Mouse (Mus musculus) limb, embryonic 14.5 days (tissue): ENCODE data around the gene Olfr1368. TPM values are rescaled to one million over a fixed set of nuclear protein-coding genes. Genes with fewer than 3 reads are reported as not detected.

Source experiments
- ATAC-seq: fragments of 200-750 bp; cut with Nextera tagmentation; 2 replicates; pipeline ENCODE4 v1.8.0; 2017; ENCODE audit warnings: low read depth, moderate number of reproducible peaks, moderate TSS enrichment; ENCODE audit not compliant: low FRiP score
- DNase-seq: peaks from one replicate; pipeline ENCODE4 v3.0.0-alpha.2; 2015; ENCODE audit warnings: low spot score
- H3K27ac ChIP-seq: fragments of 300-500 bp; sonication (generic); replicated peaks from 2 replicates; pipeline ENCODE4 v1.5.1; 2014; ENCODE audit warnings: low read depth, mild to moderate bottlenecking, low read length, moderate library complexity, mixed read lengths
- H3K27me3 ChIP-seq: fragments of 300-500 bp; sonication (generic); 2 replicates; pipeline ENCODE4 v1.6.1; 2014; ENCODE audit warnings: low read length, mixed read lengths; ENCODE audit not compliant: control insufficient read depth, insufficient read depth
- H3K36me3 ChIP-seq: fragments of 300-500 bp; sonication (generic); 2 replicates; pipeline ENCODE4 v1.6.1; 2014; ENCODE audit warnings: mild to moderate bottlenecking, low read length, moderate library complexity, mixed read lengths; ENCODE audit not compliant: control insufficient read depth, insufficient read depth
- H3K4me1 ChIP-seq: fragments of 300-500 bp; sonication (generic); 2 replicates; pipeline ENCODE4 v1.6.1; 2014; ENCODE audit warnings: antibody characterized with exemption, low read length, mixed read lengths; ENCODE audit not compliant: control insufficient read depth, insufficient read depth
- H3K4me2 ChIP-seq: fragments of 300-500 bp; sonication (generic); replicated peaks from 2 replicates; pipeline ENCODE4 v1.6.1; 2014; ENCODE audit warnings: low read depth, mild to moderate bottlenecking, low read length, moderate library complexity; ENCODE audit not compliant: severe bottlenecking
- H3K4me3 ChIP-seq: fragments of 300-500 bp; sonication (generic); replicated peaks from 2 replicates; pipeline ENCODE4 v1.5.1; 2014; ENCODE audit warnings: low read length
- H3K9ac ChIP-seq: fragments of 300-500 bp; sonication (generic); 2 replicates; pipeline ENCODE4 v1.6.1; 2014; ENCODE audit warnings: mild to moderate bottlenecking, low read depth, low read length, moderate library complexity; ENCODE audit not compliant: severe bottlenecking
- H3K9me3 ChIP-seq: fragments of 300-500 bp; sonication (generic); 2 replicates; pipeline ENCODE4 v1.6.1; 2016; ENCODE audit warnings: low read length; ENCODE audit not compliant: control insufficient read depth
- POLR2A ChIP-seq: fragments of 200-500 bp; IDR thresholded peaks from 2 replicates; pipeline ENCODE4 v1.8.0; 2012; ENCODE audit warnings: inconsistent platforms, mild to moderate bottlenecking, moderate library complexity, borderline replicate concordance; ENCODE audit not compliant: insufficient read depth, insufficient read length; ENCODE audit errors: extremely low read depth
- WGBS: fragments of 180-500 bp; shearing (Covaris S2); extraction: QIAGEN DNeasy Blood & Tissue Kit; methylation state at CpG from one replicate; pipeline ENCODE4 v1.1.7; 2014; 5-methylcytosine and 5-hydroxymethylcytosine counted together
- polyA plus RNA-seq, 2 experiments: library from polyadenylated mRNA; depleted of rRNA in 1 of 2; stranded (reverse) in 1 of 2; unstranded in 1 of 2; fragments of >200 nt; fragmentation: Nextera tagmentation in 1 of 2; extraction: Ambion mirVana in 1 of 2; gene quantifications; 2 replicates each; pipeline versions ENCODE4 v1.2.1 to v1.2.3; 2012 to 2014

Olfr1368 gene
- polyA plus RNA-seq, 2 experiments = not detected

- peak; percentile 93 for DNase-seq
- no peak for TF ChIP-seq POLR2A
- H3K4me2 ChIP-seq = peak overlapping the region; percentile 80
- no peaks in the 10 kb centered on the region for H3K9me3 ChIP-seq
- H3K4me3 ChIP-seq = peak overlapping the region; percentile 46
- no peaks in the 10 kb centered on the region for H3K27me3 ChIP-seq
- H3K4me1 ChIP-seq = peaks cover 6% of the 10 kb centered on the region; the same call in 1 of the 2 replicates
- peak; percentile 60 for ATAC-seq
- no peaks in the 10 kb centered on the region for H3K36me3 ChIP-seq
- peak overlapping the region; percentile 15 for H3K27ac ChIP-seq
- under 1% methylated on average over 27 of the region's 27 CpGs for WGBS
- H3K9ac ChIP-seq = peak overlapping the region; percentile 45
Measured at GRCm38 (mm10) chr13:21166936-21167909, 21.6 kb upstream of the Olfr1368 start.

GRCm38 (mm10) chr13:21162591-21162990 lies 16.9 kb upstream of the Olfr1368 start:
- Histone ChIP-seq H3K27me3 (no peaks in the 10 kb centered on the region), H3K9me3 (no peaks in the 10 kb centered on the region), H3K9ac (no peak overlapping the region), H3K27ac (no peak overlapping the region), H3K36me3 (no peaks in the 10 kb centered on the region), H3K4me2 (no peak overlapping the region), H3K4me3 (no peak overlapping the region), H3K4me1 (0 out of 2 replicates have a peak, but pooled peaks cover 2% of the 10 kb centered on the region)
- DNase-seq (no peak), ATAC-seq (no peak)
- WGBS = 52% methylated on average over 5 of the region's 5 CpGs
- TF ChIP-seq POLR2A = no peak

- 0 out of 2 replicates have a peak, but pooled peaks cover 2% of the 10 kb centered on the region for H3K4me1 ChIP-seq
- H3K9ac ChIP-seq = no peak overlapping the region
- WGBS = 40% methylated on average over 2 of the region's 2 CpGs
- no peaks in the 10 kb centered on the region for H3K36me3 ChIP-seq
- DNase-seq (no peak), ATAC-seq (peak; percentile 11; the same call in 1 of the 2 replicates)
- no peak overlapping the region for H3K27ac ChIP-seq
- H3K4me2 ChIP-seq = peak overlapping the region; percentile 48
- H3K4me3 ChIP-seq = peak overlapping the region; percentile 68
- TF ChIP-seq POLR2A = no peak
- no peaks in the 10 kb centered on the region for H3K9me3 ChIP-seq
- H3K27me3 ChIP-seq = no peaks in the 10 kb centered on the region
Measured at GRCm38 (mm10) chr13:21161591-21161990, 15.9 kb upstream of the Olfr1368 start.

- TF ChIP-seq POLR2A = no peak
- Histone ChIP-seq H3K9ac (peak overlapping the region; percentile 40), H3K9me3 (no peaks in the 10 kb centered on the region), H3K27me3 (no peaks in the 10 kb centered on the region), H3K4me2 (peak overlapping the region; percentile 98), H3K27ac (no peak overlapping the region), H3K4me1 (no peaks in the 10 kb centered on the region), H3K4me3 (peak overlapping the region; percentile 68), H3K36me3 (no peaks in the 10 kb centered on the region)
- peak; percentile 97 for DNase-seq
- WGBS = under 1% methylated on average over 32 of the region's 32 CpGs
- peak; percentile 88 for ATAC-seq
Measured at GRCm38 (mm10) chr13:21160657-21161590, 15.3 kb upstream of the Olfr1368 start.
